Mouse (Mus musculus) adrenal gland, adult 8-10 months (tissue): ENCODE data around the gene Gm6401. TPM values are rescaled to one million over a fixed set of nuclear protein-coding genes. Genes with fewer than 3 reads are reported as not detected.
"Not testable (repeated sequence)": the region's sequence is repeated elsewhere in the genome, so short reads cannot be mapped to it uniquely, and the experiment has no call there.

Experiments used
- DNase-seq: peaks from one replicate; pipeline ENCODE4 v3.0.0; 2022
- total RNA-seq, 4 experiments: library from RNA; stranded (reverse); gene quantifications; 2 replicates each; pipeline ENCODE4 v1.2.4; 2022

The Gm6401 gene
- total RNA-seq = not detected

DNA sequence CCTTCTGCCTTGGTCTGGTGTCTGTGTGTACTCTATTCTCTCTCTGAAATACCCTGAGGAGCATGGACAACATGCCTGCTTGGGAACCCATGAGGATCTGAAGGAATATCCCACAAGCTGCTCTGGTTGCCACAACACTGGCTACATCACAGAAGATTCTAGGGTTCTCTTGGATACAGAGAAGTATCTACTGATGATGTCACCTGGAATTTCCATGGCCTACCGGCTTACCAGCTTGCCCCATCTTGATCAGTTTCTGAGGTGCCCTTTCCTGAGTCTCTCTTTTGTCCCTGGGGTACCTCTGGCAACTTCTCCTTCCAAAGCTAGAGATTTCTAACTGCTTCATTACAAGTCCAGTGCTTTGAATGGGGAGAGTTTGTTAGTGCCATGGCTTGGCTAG lies at the start of gene Gm6401:
Gene Gm6401, minus strand, starts transcription at position 101 of the 400 bp plus-strand sequence.
- DNase-seq = not testable (repeated sequence)

GRCm38 (mm10) chr14:41983225-41983624 lies 15.5 kb upstream of the Gm6401 start, which contains the start of gene Gm3543:
TSS of gene Gm3543 (minus strand) at chr14:41983325.
- DNase-seq = not testable (repeated sequence)

- DNase-seq = not testable (repeated sequence)
Observed at GRCm38 (mm10) chr14:41968596-41968995, 869 bp upstream of the Gm6401 start.

DNA sequence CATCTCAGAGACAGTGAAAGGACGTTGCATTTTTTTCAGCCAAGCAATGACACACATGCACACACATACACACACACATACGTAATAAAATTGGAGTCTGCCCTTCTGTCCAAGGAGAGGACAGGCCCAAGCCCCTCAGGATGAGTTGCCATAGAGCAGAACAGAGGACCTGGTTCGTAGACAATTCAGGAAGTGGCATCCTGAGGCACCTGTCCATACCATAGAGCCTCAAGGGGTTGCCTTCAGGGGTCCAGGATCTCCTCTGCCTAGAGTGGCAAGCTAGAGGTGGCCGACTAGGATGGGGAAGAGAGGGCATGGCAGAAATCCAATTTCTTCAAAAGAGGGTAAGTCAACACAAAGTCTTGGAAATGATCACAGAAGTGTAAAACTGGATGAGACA lies 3.6 kb downstream of the Gm6401 start:
- not testable (repeated sequence) for DNase-seq

DNA sequence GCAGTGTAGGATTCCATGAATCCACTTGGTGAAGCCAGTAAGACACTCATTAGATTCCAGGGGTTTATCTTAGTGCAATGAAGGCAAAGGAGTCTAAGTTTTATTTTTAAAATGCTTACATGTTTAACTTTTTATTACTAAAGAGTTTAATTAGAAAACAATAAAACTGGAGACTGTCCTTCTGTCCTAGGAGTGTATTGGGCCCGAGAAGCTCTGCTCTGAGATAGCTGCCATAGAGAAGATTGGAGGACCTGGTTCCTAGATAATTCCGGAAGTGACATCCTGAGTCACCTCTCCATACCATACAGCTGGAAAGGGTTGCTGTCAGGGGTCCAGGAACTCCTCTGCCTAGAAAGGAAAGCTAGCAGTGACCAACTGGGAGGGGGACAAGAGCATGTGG lies 24.0 kb downstream of the Gm6401 start, which contains the start of gene 1700024B05Rik:
Gene 1700024B05Rik, plus strand, starts transcription at position 301 of the 400 bp plus-strand sequence.
- DNase-seq = not testable (repeated sequence)

- not testable (repeated sequence) for DNase-seq
Observed at GRCm38 (mm10) chr14:41924649-41925048, 43.1 kb downstream of the Gm6401 start, which contains the start of gene 1700049E17Rik1. TSS of gene 1700049E17Rik1 (plus strand) at chr14:41924949.

Other genes with a start within 250 kb of the Gm6401 start
- gene Gm7929, start 217.3 kb downstream of the Gm6401 start, total RNA-seq = not detected
- not detected for gene Gm47189, start 195.5 kb downstream of the Gm6401 start, total RNA-seq
- gene Gm7980, start 60.6 kb downstream of the Gm6401 start, total RNA-seq = not detected
- not detected for gene 1700049E17Rik1, start 43.0 kb downstream of the Gm6401 start, total RNA-seq
- gene 1700024B05Rik, start 23.9 kb downstream of the Gm6401 start, total RNA-seq = not detected
- not detected for gene Gm3543, start 15.4 kb upstream of the Gm6401 start, total RNA-seq
- not detected for gene Gm7951, start 149.4 kb upstream of the Gm6401 start, total RNA-seq
- not detected for gene Gm17027, start 194.7 kb upstream of the Gm6401 start, total RNA-seq
- not detected for gene Gm3573, start 222.9 kb upstream of the Gm6401 start, total RNA-seq